Mouse (Mus musculus) layer of hippocampus, postnatal 25 days (tissue): ENCODE measurements around the gene Nosip. TPM values are rescaled to one million over a fixed set of nuclear protein-coding genes. Genes with fewer than 3 reads are reported as not detected.
A peak's percentile ranks its signal among the peaks of the same experiment; 100 is the strongest.

ENCODE experiments used
- DNase-seq, 2 experiments: peaks; one replicate each; pipeline ENCODE4 v3.0.0; 2022; ENCODE audit warnings: mixed read lengths in 2 of 2, low spot score in 1 of 2; ENCODE audit errors: extremely low spot score in 1 of 2
- total RNA-seq, 2 experiments: library from RNA; stranded (reverse); gene quantifications; 2 replicates each; pipeline ENCODE4 v1.2.3; 2021

The Nosip gene
- total RNA-seq, 2 experiments from 2014 or later: 49.8 to 59.4 TPM

DNA sequence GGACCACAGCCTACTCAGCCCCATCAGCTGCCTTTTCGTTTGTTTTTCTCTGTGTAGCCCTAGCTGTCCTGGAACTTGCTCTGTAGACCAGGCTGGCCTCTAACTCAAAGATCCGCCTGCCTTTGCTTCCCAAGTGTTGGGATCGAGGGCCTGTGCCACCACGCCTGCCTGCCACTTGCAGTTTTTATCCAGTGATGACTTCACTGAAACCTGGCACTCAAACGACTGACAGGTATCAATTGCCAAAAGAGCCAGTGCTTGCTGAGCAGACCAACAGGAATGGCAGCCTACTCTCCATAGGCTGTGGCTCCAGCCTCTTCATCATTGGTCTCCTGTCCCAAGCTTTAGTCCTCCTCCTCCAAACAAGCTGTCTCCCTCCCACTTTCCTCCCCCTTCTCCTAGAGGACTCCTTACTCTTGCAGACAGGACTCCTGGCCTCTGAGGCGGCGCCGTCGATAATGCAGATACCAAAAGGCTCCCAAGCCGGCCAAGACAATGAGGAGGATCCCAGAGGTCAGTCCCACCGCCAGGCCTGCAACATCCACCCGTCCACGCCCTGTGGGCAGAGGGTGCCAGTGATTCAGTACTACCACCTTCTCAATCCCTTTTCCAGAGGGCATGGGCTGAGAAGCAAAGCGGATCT lies 5.8 kb upstream of the Nosip start:
- DNase-seq: no peak

DNA sequence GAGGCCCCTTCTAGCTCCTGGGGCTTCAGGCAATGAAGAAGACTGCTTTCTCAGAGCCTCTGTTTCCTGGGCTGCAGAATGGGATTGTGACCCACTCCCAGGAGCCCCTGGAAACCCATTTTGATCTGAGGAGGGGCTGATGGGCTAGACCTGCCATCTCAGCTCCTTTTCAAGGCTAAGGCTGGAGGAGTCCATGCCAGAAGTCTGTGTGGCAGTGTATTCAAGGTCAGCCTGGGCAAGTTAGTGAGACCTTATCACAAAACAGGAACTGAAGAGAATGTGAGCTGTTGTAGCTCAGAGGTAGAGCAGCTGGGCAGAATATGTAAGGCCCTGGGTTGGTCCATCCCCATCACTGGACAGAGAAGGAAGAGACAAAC lies 5.3 kb upstream of the Nosip start:
- DNase-seq: no peak

DNA sequence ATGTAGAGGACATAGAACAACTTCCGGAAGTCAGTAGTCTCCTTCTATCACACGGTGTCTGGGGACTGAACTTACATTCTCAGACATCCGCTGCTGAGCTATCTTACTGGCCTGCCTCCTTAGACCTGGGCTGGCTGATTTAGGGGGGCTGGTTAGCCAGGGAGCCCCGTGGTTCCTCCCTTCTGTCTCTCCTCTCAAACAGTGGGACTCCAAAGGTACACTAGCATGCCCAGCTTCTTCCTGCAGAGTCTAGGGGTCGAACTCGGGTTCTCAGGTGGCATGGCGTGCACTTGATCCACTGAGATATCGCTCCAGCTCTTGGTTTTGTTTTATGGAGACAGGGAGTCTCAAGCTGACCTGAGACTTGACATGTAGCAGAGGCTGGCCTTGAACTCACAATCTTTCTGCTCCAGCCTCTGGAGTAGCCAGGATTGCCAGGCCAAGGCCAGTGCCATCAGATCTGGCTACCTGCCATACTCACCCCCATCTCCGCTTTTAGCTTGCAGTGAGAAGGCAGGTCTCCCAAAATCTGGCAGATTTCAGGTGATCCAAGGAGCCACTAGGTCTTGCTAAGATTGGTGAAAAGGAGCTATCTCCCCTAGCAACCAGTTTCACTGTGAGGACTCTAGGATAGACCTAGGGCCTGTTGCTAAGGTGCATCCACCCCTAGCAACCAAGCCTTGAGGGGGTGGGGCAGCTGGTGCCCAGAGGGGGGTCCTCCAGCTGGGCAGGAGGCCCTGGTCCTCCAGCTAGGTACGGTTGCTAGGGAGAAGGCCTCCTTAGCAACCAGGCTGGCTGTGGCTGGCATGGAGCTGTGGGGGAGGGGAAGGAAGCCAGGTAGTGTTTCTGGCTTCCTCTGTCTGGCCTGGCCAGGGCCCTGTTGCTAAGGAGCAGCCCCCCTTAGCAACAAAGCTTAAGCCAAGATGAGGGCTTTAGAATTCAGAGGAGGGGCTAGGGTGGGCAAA lies 3.3 kb upstream of the Nosip start:
- DNase-seq: no peak

DNA sequence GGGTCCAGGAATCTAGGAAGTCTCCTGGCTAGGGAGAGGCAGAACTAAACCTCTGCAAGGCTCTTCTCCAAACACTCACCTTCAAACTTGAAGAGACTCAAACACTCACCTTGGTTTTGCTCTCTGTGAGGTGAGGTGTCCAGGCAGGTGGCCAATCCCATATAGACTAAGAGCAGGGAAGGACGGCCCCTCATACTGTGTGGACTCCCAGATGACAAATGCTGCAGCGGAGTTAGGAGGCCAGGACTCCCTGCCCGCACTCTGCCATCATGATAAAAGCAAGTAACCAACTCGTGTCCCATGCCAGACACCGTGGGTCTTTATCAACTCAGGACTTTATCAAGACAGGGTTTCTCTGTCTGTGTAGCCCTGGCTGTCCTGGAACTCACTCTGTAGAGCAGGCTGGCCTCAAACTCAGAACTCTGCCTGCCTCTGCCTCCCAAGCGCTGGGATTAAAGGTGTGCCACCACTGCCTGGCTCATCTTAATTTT lies 1.6 kb upstream of the Nosip start:
- DNase-seq: no peak

DNA sequence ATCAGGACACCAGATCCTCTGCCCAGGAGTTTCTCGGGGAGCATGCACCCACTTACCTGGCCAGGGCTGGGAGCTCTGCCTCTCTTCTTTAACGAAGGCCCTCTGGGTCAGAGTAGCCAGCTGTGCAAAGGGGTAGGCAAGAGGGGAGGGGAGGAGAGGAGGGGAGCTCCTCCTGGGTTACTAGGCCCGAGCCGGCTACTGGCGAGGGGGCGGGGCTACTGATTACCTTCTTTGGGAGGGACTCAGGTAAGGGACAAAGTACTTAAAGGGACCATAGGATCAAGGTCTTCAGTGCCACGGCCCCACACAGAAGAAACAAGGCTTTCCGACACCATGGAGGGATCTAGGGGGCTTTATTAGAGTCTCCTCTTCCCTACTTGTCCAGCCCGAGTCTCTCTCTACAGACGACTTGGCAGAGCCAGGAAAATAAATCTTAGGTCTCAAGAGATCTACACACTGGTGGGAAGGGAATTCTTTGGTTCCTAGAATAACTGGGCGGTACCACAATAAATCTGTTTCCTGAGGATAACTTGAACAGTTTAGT lies 625 bp upstream of the Nosip start:
- no peak for DNase-seq

DNA sequence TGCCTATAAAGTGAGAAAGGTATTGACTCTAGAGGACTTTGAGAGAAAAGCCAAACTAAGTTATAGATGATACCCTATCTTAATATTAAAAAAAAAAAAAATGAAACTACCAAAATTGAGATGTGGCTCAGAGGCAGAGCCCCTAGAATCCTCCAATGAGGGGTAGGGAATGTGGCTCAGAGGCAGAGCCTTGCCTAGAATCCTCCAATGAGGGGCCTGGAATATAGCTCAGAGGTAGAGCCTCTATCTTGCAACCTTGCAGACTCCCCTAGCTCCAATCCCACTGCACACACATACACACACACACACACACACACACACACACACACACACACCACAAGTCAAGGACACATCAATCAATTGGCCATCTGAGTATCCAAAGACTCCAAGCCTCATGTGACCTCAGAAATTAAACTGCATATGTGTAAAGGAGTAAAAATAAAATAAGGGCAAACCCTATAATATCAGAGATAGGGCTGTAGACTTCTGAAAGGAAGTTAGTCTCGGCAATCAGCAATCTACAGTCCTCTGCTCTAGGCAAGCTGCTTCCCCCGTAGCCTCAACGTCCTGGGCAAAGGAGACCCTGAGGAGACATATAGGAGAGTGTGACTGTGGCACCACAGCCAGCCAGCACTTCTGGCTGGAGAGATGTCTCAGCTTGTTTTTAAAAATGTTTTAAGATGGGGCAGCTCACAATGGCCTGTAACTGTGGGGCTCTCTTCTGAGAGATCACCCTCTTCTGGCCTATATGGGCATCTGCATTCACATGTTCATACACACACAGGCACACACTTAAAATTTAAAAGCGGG lies 5.2 kb downstream of the Nosip start:
- DNase-seq: no peak

DNA sequence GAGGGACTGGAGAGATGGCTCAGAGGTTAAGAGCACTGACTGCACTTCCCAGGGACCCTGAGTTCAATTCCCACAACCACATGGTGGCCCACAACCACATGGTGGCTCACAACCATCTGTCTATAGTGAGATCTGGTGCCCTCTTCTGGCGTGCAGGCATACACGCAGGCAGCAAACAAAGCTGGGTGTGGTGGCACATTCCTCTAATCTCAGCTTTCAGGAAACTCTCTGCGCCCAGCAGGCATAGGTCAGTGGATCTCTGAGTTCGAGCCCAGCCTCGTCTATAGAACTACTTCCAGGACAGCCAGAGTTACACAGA lies 5.7 kb downstream of the Nosip start:
- DNase-seq: no peak

DNA sequence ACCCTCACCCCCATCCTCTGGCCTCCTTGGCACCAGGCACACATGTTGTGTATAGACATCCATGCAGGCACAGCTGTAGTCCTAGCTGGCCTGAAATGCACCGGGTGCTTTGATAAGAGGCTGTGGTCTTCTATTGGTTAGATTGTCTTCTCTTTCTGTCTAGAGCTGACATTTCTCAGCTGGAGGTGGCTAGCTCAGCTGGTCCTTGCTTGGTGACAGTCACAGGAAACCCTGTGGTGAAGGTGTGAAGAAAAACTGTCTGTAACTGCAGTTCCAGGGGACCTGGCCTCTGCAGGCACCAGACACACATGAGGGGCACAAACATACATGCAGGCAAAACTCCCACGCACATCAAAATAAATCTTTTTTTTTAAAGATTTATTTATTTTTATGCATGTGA lies 7.4 kb downstream of the Nosip start:
- DNase-seq: no peak

DNA sequence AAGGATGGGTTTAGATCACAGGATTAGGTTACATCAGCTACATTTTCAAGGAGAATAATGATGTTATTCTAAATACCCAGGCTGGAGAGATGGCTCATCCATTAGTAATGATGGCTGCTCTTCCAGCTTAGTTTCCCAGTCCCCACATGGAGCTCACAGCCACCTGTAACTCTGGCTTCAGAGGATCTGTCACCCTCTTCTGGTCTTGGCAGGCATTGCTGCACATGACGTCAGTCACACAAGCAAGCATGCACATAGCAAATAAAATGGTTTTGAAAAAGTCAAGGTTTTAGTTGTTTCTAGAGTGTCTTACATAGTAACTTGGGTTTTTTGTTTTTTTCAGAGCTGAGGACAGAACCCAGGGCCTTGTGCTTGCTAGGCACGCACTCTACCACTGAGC lies 10.0 kb downstream of the Nosip start:
- no peak for DNase-seq

DNA sequence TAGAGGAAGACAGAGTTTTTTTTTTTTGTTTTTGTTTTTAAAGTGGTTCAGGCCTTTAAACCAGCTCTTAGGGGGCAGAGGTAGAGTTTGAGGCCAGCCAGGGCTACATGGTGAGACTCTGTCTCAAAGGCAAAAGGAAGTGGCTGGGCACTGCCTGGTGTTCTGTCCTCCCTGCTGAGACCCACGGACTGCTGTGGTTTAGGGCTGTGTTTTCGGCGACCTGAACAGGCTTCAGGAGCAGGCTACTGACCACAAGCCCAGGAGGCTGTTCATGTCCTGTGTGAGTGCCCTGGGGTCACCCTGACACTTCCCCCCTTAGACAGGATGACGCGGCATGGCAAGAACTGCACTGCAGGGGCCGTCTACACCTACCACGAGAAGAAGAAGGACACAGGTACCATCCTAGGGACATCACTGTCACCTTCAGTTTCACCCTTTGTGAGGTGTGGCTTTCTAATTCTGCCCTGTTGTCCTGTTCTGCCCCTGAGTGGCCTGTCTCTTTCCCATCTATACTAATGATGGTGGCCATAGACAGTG lies 11.0 kb downstream of the Nosip start:
- DNase-seq: no peak

DNA sequence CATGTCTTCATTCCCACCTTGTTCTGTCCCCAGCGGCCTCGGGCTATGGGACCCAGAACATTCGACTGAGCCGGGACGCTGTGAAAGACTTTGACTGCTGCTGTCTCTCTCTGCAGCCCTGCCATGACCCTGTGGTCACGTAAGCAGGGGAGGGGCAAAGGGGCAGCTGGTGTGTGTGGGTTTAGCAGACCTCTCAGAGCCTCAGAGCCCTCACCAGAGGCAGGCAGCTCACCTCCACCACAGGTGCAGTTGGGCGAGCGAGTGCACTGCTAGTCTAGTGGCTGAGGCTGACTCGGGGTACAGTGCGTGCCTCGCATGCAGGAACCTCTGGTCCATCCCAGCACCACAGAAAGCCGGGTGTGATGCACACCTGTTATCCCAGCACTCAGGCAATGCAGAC lies 11.7 kb downstream of the Nosip start:
- no peak for DNase-seq

DNA sequence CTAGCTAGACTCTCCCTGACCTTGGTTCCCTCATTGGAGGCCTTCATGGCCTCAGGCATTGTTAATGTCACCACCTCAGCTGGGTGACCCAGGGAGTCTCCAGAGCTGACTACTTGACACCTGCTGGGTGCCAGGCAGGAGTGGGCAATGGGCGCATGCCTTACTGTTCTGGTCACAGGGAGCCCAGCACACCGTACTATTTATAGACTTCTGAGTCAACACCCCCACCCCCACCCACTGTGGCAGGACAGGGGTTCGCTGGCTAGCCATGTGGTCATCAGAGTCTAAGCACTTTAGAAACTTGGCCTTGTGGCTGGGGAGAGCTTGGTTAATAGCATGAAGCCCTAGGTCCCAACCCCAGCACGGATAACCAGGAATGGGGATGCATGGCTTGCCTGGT lies 13.2 kb downstream of the Nosip start:
- DNase-seq: no peak

DNA sequence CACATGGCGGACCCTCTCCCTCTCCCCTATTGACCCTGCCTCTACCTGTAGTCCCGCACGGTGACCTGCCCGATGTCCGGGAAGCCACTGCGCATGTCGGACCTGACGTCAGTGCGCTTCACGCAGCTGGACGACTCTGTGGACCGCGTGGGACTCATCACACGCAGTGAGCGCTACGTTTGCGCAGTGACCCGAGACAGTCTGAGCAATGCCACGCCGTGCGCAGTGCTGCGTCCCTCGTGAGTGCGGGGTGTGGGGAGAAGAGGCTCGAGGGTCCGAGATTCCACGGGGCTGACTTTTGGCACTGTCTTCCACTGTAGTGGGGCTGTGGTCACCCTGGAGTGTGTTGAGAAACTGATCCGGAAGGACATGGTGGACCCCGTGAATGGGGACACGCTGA lies 14.3 kb downstream of the Nosip start:
- no peak for DNase-seq

DNA sequence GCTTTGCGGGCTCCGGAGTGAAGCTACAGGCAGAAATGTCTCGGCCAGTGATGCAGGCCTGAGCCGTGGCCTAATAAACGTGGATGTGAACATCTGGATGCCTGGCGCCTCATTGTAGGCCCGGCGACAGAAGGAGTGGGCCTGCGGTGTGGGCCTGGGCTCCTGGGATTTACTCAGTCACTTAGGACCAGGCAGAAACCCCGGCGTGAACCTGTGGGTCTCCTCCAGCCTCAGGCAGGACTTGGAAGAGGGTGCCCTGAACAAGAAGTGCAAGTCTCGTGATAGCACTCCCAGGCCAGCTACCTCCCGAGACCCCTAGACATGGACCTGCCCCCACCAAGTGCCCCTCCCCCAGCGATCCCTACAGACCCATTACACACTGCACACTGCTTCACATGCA lies 15.1 kb downstream of the Nosip start:
- DNase-seq: no peak

DNA sequence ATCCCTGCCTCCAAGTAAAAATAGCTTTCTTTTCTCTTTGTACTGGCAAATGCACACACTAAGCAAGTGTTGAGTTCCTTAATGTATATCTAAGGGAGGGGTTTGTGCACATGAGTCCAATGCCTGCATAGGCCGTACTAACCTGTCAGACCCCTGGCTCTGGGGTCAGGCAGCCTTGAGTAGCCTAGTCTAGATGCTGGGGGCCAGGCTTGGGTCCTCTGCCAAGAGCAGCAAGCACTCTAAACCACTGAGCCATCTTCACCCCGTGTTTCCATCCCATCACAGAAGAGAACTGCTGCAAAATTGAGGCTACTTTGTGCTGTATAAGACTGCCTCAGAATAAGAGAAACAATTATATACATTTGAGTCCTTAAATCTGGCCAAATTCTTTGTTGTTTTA lies 15.6 kb downstream of the Nosip start:
- no peak for DNase-seq

DNA sequence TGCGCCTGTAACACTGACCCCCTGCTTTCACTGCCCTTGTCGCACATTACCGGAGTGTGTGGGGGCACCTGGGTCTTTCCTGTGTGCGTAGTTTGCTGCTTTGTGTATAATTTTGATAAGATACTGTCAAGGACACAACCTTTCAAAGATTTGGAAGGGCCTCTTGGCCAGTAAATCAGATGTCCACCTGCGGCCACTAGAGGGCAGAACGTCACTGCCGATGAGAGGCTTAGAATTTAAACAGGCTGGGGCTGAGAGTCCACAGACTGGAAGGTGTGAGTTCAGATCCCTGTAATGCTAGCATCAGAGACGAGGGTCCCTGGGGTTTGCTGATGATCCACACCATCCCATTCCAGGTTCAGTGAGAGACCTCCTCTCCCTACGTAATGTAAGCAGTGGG lies 16.3 kb downstream of the Nosip start:
- DNase-seq: peak in 1 of 2 experiments; percentile 77

DNA sequence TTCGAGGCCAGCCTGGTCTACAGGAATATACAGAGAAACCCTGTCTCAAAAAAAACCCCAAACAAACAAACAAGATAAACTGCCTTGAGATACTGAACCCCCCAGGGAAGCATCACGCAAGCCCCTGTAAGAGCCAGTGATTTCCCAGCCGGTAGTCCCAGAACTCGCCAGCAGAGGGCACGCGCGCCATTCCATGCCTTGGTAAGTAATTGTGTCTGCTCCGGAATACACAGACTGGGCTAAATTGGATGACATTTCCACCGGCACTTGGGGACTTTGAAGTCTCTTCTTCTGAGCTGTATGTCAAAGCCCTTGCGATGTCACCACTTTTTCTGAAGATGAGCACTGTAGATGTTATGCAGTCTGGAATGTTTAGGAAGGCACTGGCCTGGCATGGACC lies 17.6 kb downstream of the Nosip start:
- peak; percentile 94 to 99 for DNase-seq

DNA sequence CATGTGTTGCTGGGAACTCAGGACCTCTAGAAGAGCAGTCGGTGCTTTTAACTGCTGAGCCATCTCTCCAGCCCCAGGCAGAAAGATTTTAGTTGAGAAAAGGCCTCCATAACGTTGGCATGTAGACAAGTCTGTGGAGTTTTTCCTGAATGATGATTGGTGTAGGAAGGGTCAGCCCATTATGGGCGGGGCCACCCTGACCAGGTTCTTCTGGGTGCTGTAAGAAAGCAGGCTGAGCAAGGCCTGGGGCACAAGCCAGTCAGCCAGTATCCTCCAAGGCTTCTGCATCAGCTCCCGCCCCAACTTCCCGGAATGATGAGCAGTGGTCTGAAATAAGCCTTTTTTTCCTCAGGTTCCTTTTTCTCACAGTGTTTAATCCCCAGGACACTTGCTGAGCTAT lies 18.8 kb downstream of the Nosip start:
- no peak for DNase-seq

DNA sequence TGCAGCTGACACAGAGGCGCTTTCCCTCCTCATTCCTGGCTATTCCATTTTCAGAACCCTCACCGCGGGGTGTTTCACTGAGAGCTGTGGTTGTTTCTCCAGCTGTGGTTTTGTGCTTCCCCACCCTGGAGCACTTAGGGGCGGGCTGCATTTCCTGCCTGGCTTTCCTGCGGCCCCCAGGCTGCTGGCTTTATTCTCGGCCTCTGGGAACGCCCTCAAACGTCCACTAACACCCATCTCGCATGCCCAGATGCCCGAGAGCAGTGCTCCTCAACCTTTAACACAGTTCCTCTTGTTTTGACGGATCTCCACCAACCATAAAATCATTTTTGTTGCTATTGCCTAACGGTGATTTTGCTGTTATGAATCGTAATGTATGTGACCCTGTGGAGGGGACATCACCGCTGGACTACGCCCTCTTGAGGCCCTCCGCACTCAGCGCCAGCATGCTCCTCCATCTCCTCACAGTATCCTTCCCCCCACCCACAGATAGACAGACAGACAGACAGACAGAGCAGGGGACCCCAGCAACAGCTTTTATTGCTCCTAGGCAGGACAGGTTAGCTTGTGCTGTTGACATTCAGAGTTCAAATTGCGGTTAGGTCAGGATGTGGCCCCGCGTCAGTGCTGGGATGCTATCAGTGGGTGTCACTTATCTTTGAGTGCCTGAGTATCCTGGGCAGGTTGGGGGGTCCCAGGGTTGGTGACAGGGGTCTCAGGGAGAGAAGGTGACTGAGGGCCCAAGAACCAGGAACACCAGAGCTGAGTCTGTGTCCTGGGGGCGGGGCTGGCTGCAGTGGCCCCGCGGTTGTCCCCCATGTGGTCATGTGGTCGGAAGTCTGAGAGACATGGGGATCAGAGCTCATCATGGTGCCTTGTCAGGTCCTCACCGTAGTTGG lies 20.4 kb downstream of the Nosip start:
- DNase-seq: no peak
